Mouse (Mus musculus): ENCODE data around the gene Fabp6.

Gene Fabp6

DNA sequence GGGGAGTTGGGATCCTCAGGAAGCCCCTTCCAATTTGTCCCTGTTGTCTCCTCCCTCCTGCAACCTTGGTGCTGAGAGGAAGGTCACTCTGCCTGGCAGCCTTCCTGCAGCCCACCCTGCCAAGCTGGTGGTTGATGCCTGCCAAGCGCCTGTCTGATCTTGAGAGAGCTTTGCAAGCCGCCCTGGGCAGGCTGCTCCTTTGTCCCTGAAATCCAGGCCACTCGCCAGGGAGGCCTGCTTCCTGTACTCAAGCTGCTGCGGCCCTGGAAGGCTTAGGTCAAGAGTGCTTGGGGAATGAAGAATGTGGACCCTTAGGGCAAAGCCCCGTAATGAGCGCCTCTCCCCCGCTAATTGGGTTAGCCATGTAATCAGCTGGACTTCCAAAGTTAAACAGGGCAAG is 53.2 kb downstream of the Fabp6 start:
- DNase-seq (ENCODE audit: low spot score in 2 of 2) = no peak

- DNase-seq (ENCODE audit: low spot score in 2 of 2) = no peak
Observed at GRCm38 (mm10) chr11:43546678-43547077, 54.7 kb downstream of the Fabp6 start.
